Mouse (Mus musculus) kidney, adult 11 months (tissue): ENCODE data around the gene Zfp354a.
"Not testable (repeated sequence)": the region's sequence is repeated elsewhere in the genome, so short reads cannot be mapped to it uniquely, and the experiment has no call there.

Experiments used
- DNase-seq: peaks from one replicate; pipeline ENCODE4 v3.0.0; 2022

Gene Zfp354a

DNA sequence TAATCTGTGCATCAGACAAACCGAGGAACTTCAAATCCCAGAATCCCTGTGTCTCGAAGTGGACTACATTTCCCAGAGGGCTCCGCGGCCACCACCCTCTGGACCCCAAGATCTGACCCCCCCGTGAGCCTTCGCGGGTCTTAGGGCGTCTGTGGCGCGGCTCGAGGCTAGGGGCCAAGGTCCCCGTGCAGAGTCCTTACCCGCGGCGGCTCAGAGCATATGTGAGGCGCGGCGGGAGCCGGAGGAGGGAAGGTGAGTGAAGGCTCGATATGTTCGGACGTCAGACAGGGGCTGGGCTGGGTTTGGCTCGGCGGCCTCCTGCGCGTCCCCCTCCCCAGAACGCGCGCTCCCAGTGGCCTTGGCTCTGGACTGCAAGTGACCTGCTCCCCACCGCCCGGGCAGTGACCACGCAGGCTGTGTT lies at the start of gene Zfp354a:
TSS of gene Zfp354a (plus strand) at position 107 of the 421 bp plus-strand sequence.
- peak; percentile 78 for DNase-seq

DNA sequence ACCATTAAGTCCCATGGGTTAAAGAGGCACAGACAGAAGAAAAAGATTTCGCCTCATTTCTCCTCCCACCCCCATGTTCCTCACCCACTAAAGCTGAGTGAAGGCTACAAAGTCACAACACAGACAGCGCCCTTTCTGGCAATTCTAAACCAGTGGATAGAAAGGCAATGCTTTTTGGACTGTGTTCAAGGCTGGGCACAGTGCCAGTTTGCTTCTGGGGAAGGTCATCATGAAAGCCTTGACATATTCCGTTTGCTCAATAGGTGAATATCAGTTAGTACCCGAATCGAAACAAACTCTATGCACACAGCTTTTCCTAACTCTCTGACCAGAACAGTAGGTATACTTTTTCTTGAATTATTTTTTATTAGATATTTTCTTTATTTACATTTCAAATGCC lies 47.2 kb upstream of the Zfp354a start:
- peak; percentile 38 for DNase-seq

DNA sequence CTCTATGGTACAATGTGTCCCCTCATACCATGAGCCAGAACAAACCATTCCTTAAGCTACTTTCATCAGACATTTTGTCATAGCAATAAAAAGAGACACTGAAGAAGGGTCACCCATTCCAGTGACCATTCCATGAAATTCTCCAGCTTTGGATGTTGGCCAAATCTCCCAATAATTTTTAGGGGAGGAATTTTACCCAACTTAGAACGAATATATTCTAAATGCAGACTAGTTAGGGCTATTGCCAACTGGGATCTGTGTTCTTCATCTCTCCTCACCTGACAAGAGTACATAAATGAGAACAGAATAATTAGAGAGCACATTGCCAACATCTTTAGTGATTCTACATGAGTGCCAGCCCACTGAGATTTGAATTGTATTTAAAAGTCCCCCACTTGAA lies 45.1 kb upstream of the Zfp354a start, which contains the start of gene Olfr54:
TSS of gene Olfr54 (plus strand) at position 301 of the 400 bp plus-strand sequence.
- no peak for DNase-seq

DNA sequence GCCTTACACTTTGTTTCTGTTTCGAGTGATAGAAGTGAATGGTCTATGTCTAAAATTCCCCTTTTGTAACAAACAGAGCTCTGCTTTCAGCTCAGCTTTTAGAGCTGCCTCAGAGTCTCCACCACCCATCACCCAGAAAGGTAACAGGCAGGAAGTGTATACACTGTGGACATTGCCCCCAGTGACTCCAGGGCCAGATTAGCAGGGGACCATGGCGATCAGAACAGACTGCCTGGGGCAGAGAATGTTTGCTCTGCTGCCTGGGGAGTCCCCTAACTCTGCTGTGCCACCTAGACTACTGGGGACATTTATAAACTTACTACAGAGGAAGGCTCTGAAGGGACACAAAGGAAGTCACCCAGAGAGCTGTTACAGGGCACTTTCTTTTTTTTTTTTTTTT lies 42.7 kb upstream of the Zfp354a start:
- DNase-seq, result no peak

DNA sequence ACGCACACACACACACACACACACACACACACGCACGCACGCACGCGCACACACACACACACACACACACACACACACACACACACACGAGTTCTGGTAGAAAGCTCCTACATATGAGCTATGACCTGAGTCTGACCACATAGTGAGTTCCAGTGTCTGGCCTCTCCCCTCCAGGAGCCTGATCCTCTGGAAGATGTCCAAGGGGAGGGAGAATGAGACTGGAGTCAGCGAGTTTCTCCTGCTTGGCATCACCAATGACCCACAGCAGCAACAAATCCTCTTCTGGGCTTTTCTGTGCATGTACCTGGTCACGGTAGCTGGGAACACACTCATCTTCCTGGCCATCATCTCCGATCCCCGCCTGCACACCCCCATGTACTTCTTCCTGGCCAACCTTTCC lies 32.2 kb upstream of the Zfp354a start:
- DNase-seq, result peak; percentile 14

DNA sequence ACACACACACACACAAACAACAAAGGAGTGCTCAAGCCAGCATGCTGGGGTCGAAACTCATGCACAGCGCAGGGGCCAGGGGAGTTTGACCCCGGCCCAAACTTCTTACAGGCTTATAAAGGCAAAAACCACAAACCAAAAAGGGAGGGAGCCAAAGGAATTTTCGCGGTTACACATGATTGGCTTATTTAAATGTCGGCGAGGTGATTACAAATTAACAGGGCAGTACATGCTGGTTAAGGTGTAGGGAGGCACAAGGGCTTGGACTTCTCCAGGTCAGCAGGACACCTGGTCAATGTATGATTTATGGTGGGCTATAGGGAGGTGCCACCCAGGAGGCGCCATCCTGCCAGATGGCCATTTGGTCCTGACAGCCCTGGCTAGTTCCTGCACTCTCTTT lies 29.7 kb upstream of the Zfp354a start:
- DNase-seq, result peak; percentile 48

DNA sequence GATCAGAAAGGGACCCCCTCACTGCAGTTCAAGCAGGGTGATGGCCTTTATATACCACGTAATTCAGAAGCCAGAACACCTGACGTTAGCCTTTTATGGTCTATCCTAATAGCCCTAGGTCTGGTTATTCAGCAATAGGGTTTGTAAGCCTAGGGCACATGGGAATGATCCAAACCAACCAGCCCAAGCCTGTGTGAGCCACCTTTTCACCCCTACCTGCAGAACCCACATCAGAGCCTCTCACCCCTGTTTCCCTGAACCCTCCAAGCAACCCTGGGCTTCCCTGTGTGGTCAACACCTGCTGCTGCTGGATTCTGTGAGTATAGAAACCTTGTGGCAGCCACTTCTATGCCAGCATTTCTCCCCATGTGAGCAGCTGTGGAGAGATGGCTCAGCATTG lies 28.8 kb upstream of the Zfp354a start:
- peak; percentile 48 for DNase-seq

DNA sequence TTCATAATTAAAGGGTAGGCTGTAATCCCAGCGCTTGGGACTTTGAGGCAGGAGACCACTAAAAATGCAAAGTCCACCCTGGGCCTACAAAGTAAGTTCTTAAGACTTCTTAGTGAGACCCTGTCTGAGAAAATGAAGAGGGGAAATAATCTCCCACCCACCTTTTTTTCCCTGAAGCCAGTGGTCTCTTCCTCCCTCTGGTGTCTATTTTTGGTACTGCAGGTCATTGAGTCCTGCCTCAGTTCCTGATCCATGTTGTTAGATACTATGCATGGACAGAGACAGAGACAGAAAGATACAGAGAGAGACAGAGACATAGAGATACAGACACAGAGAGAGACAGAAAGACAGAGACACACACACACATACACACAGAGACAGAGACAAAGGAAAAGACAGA lies 26.2 kb upstream of the Zfp354a start:
- DNase-seq, result no peak

DNA sequence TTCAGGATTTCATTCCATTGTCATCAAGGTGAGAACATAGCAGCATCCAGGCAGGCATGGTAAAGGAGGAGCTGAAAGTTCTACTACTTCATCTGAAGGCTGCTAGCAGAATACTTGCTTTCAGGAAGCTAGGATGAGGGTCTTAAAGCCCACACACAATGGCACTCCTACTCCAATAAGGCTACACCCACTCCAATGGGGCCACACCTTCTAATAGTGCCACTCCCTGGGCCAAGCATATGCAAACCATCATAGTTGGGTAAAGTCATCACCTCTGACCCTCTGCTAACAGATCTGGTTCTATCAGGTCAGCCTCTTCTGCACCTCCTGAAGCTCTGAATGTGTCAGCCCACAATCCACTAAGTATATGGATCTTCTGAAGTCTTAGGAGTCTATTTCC lies 24.9 kb upstream of the Zfp354a start:
- DNase-seq, result not testable (repeated sequence)

DNA sequence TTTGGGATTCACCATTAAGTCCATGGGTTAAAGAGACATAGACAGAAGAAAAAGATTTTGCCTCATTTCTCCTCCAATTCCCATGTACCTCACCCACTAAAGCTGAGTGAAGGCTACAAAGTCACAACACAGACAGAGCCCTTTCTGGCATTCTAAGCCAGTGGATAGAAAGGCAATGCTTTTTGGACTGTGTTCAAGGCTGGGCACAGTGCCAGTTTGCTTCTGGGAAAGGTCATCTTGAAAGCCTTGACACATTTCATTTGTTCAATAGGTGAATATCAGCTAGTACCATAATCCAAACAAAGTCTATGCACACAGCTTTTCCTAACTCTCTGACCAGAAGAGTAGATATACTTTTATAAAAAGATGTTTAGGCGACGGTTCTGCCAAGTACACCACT lies 23.1 kb upstream of the Zfp354a start:
- DNase-seq, result no peak

DNA sequence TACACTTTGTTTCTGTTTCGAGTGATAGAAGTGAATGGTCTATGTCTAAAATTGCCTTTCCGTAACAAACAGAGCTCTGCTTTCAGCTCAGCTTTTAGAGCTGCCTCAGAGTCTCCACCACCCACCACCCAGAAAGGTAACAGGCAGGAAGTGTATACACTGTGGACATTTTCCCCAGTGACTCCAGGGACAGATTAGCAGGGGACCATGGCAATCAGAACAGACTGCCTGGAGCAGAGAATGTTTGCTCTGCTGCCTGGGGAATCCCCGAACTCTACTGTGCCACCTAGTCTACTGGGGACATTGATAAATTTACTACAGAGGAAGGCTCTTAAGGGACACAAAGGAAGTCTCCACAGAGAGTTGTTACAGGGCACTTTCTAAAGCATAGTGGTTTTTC lies 14.3 kb upstream of the Zfp354a start:
- not testable (repeated sequence) for DNase-seq

DNA sequence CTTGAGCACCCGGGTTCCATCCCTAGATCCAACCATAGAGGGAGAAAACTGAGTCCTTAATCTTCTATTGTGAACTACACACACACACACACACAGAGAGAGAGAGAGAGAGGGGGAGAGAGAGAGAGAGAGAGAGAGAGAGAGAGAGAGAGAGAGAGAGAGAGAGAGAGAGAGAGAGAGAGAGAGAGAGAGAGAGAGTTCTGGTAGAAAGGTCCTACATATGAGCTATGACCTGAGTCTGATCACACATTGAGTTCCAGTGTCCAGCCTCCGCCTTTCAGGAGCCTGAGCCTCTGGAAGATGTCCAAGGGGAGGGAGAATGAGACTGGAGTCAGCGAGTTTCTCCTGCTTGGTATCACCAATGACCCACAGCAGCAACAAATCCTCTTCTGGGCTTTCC lies 11.2 kb upstream of the Zfp354a start, which contains the start of gene Olfr1375:
TSS of gene Olfr1375 (plus strand) at position 301 of the 400 bp plus-strand sequence.
- DNase-seq, result not testable (repeated sequence)

DNA sequence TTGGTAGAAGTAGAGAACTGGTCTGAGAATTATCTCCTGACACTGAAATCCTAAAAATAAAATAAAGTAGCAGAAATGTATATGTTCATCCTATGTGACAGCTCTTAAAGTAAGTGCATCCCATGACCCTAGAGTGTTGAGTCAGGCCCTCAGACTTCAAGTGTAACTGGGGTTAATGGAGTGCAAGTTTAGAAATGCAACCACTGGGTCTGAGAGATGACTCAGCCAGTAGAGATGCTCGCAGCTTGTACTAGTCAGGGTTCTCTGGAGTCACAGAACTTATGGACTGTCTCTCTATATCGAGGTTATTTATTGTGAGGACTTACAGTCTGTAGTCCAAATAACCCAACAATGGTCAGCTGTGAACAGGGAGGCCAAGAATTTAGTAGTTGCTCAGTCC lies 7.4 kb upstream of the Zfp354a start:
- DNase-seq, result no peak

DNA sequence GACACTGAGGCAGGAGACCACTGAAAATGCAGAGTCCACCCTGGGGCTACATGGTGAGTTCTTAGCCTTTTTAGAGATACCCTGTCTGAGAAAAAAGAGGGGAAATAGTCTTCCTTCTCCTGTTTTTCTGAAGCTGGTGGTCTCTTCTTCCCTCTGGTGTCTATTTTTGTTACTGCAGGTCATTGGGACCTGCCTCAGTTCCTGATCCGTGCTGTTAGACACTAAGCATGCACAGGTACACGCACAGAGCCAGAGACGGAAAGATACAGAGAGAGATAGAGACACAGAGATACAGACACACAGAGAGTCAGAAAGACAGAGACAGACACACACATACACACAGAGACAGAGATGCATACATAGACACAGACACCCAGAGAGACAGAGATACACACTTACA lies 5.8 kb upstream of the Zfp354a start:
- no peak for DNase-seq

DNA sequence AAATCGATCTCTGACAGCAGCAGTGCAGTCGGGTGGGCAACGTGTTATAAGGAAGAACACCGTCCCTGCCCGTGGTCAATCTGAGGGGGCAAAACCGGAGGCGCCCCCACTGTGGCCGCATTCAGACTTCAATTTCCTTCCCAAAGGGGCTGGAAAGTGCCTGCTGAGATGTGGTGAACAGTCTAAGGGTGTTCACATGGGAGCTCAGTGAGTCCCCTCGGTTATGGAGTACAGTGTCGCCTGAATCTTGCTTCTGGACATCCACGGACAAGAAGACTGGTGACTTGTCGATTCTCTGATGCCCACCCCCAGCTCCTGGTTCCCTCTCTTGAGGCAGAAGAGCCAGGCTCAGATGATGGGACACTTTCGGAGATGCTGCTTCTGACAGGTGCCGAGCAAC lies 583 bp downstream of the Zfp354a start:
- DNase-seq, result no peak

DNA sequence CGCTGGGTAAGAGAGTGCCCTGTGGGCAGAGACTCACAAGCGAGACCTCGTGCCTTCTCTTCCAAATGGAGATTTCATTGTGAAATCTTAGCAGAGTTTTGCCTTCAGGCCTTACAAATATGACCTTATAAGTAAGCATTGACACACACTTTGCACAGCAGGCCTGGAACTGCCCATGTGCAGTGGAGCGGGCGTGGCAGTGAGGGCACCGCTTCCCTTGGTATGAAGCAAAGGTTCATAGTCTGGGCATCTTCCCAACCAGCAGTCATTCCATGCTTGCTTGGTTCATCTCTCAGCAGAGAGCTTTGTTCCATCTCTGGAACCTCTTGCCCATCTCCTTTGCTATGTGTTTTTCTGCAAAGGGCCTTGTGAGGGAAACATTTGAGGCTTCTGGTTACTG lies 1.9 kb downstream of the Zfp354a start:
- DNase-seq, result peak; percentile 76

DNA sequence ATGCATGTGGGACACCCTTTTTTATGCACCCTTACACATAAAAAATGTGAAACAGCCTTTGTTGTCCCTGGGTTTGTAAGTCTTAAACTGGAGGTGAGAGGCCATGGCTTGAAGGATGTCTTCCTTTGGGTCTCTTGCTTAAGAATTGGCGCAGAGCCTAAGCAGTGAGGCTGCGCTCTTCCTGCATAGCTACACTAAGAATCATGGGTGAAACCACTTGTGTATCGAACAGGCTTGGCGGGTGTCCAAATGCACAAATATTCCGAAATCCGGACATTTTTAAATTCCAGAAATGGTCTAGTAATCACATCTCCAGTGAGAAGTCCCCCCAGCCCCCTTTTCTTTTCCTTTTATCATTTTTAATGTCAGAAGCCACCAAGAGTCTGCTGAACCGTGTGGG lies 4.2 kb downstream of the Zfp354a start:
- DNase-seq, result no peak

DNA sequence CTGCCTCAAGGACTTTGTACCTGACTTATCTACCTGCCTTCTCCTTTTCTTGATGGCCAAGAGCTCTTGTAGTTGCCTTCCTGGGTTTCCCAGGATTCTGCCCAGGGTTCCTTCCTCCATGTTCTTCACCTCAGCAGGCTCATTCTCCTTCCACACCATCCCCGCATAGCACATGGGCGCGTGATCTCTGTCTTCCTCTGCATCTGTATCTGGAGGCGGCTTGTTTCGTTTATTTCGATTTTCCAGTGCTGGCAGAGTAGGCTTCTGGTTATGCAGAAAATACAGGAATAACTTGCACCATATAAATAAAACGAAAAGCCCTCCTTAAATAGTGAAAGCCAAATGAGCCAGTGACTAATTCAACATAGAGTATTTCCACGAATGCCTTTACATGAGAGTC lies 4.8 kb downstream of the Zfp354a start:
- no peak for DNase-seq

DNA sequence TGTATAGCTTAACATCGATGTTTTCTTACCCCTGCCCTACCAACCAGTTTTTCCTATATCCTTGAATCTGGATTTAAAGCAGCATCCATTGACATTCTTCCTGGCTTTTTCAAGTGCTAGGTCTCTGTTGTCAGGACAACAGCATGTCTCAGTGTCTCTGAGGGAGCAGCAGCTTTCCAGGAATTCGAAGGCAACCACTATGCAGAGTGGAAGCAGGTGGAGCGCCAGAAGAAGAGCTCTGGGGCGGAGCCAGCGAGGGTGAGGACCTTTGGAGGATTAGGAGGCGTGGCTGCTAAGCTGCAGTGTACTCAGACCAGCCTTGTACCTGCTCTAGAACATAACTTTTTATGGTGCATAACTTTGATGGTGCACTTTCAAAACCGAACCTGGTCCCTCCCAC lies 25.5 kb downstream of the Zfp354a start:
- peak; percentile 5 for DNase-seq

DNA sequence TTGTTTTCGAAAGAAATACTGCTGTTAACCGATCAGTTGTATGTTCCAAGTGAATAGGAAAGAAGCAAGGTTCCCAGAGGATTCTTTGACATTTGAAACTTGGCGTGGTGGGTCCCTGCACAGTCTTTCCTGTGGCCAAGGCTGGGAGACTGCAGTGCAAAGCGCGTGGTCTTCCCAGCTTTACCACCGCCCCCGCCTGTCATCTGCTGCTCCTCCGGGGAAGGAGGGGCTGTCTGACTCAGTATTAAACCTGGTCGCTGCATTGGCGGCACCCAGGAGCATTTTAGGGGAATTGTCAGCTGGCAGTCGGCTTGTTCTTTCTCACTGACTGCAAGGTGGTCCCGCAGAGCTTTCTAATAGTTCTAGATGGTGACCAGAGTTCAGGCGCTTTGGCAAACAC lies 26.2 kb downstream of the Zfp354a start:
- no peak for DNase-seq

DNA sequence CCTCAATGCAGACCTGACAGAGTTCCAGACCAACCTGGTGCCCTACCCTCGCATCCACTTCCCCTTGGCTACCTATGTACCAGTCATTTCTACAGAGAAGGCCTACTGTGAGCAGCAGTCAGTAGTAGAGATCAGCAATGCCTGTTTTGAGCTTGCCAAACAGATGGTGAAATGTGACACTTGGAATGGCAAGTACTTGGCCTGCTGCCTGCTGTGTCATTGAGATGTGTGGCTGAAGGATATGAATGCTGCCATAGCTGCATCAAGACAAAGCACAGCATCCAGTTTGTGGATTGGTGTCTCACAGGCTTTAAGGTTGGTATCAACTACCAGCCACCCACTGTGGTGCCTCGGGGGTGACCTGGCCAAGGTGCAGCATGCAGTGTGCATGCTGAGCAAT lies 48.2 kb downstream of the Zfp354a start:
- DNase-seq, result no peak

DNA sequence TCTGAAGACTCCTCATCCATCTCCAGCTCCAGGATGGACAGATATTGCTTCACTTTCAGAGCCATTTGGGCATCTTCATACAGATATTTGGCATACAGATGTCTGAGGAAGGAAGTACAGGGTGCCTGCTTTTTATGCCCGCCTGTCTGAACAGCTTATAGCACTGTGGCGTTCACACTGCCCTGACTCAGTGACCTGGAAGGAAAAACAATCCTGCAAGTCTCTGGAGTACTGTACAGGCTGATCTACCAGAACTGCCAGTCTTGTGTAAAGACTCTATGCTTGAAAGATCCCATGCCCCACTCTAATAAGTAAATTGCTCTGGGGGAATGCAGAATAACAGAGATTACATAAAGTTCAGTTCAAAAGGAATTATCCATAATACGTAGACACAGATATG lies 51.6 kb downstream of the Zfp354a start:
- no peak for DNase-seq
